Mouse (Mus musculus) heart, adult 2 months (tissue): ENCODE data around the gene Slc16a9. TPM values are rescaled to one million over a fixed set of nuclear protein-coding genes. Genes with fewer than 3 reads are reported as not detected.

Experiments
- DNase-seq, 2 experiments: peaks; one replicate each; pipeline ENCODE4 v3.0.0; 2021
- H3K27ac ChIP-seq: fragments of 200-600 bp; 2 replicates; pipeline ENCODE4 v1.8.1; 2022
- H3K27me3 ChIP-seq: fragments of 200-500 bp; 2 replicates; pipeline ENCODE4 v1.6.1; 2012; ENCODE audit warnings: mild to moderate bottlenecking, low read length, inconsistent platforms, mixed read lengths; ENCODE audit not compliant: control insufficient read depth, insufficient read depth
- H3K36me3 ChIP-seq: fragments of 200-500 bp; 2 replicates; pipeline ENCODE4 v1.6.1; 2012; ENCODE audit warnings: low read length, inconsistent platforms; ENCODE audit not compliant: control insufficient read depth, insufficient read depth
- H3K4me1 ChIP-seq: fragments of 200-500 bp; 2 replicates; pipeline ENCODE4 v1.6.1; 2011; ENCODE audit warnings: low read length; ENCODE audit not compliant: control insufficient read depth, insufficient read depth
- H3K4me3 ChIP-seq: fragments of 200-600 bp; 2 replicates; pipeline ENCODE4 v1.8.1; 2022
- H3K79me2 ChIP-seq: fragments of 200-500 bp; replicated peaks from 2 replicates; pipeline ENCODE4 v1.6.1; 2012; ENCODE audit warnings: mild to moderate bottlenecking, inconsistent platforms, low read length, moderate library complexity, mixed read lengths; ENCODE audit not compliant: control insufficient read depth, insufficient read depth
- H3K9ac ChIP-seq: fragments of 200-500 bp; 2 replicates; pipeline ENCODE4 v1.6.1; 2012; ENCODE audit warnings: low read depth, mild to moderate bottlenecking, control low read depth, inconsistent platforms, low read length, mixed read lengths
- CTCF ChIP-seq: fragments of 200-600 bp; IDR thresholded peaks from 2 replicates; pipeline ENCODE4 v1.8.1; 2022; ENCODE audit warnings: antibody characterized with exemption, mild to moderate bottlenecking, moderate library complexity
- EP300 ChIP-seq: fragments of 200-500 bp; IDR thresholded peaks from 2 replicates; pipeline ENCODE4 v1.6.1; 2011; ENCODE audit warnings: low read depth, low read length, control low read depth; ENCODE audit not compliant: insufficient read depth
- POLR2A ChIP-seq: fragments of 200-500 bp; IDR thresholded peaks from 2 replicates; pipeline ENCODE4 v1.6.1; 2011; ENCODE audit warnings: mild to moderate bottlenecking, low read depth, low read length, control low read depth; ENCODE audit not compliant: insufficient read depth
- WGBS: fragments of 180-500 bp; shearing (Covaris S2); methylation state at CpG from one replicate; pipeline ENCODE4 v1.1.7; 2018; 5-methylcytosine and 5-hydroxymethylcytosine counted together
- intact Hi-C: fragments of 180-260 bp; cut with DNase I; formaldehyde crosslinking; loops from one replicate; pipeline ENCODE4 v1.15.1; 2025
- polyA plus RNA-seq: library from polyadenylated mRNA; depleted of rRNA; stranded (reverse); fragments of >200 nt; gene quantifications from 2 replicates; pipeline ENCODE4 v1.2.3, GENCODE M21; 2012
- total RNA-seq, 2 experiments: library from RNA; stranded (reverse); gene quantifications; 2 replicates each; pipeline ENCODE4 v1.2.3; 2021

Gene Slc16a9
- total and polyA plus RNA-seq, 3 experiments, result 3.1 to 4.6 (median 3.2) TPM

DNA sequence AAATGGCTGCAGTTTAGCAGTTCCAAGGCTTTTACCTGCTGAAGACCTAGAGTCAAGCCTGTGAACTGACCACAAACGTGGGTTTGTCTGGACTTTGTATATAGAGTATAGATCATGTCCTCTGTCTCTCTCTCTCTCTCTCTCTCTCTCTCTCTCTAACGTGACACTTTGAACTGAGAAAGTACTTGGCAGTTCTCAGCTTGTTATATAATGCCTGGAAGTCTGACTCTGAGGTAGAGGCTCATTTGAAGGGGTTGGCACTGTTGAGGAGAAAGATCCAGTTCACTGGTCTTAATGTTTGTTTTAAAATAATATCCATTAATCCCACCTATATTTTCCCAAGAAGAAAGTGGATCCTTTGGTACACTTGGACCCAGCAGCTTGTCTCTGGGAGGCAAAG lies 7.0 kb upstream of the Slc16a9 start:
- no peaks in the 10 kb centered on the region for H3K27me3 ChIP-seq
- no peak overlapping the region for H3K9ac ChIP-seq
- no peak for DNase-seq
- TF ChIP-seq EP300, result no peak
- no peak for TF ChIP-seq POLR2A
- TF ChIP-seq CTCF, result no peak
- 57% methylated on average over 2 of the region's 2 CpGs for WGBS
- intact Hi-C loops, result no loop called here
- H3K79me2 ChIP-seq, result no peaks in the 10 kb centered on the region
- H3K36me3 ChIP-seq, result no peaks in the 10 kb centered on the region
- H3K27ac ChIP-seq, result no peak overlapping the region
- H3K4me1 ChIP-seq, result no peaks in the 10 kb centered on the region
- H3K4me3 ChIP-seq, result no peak overlapping the region

DNA sequence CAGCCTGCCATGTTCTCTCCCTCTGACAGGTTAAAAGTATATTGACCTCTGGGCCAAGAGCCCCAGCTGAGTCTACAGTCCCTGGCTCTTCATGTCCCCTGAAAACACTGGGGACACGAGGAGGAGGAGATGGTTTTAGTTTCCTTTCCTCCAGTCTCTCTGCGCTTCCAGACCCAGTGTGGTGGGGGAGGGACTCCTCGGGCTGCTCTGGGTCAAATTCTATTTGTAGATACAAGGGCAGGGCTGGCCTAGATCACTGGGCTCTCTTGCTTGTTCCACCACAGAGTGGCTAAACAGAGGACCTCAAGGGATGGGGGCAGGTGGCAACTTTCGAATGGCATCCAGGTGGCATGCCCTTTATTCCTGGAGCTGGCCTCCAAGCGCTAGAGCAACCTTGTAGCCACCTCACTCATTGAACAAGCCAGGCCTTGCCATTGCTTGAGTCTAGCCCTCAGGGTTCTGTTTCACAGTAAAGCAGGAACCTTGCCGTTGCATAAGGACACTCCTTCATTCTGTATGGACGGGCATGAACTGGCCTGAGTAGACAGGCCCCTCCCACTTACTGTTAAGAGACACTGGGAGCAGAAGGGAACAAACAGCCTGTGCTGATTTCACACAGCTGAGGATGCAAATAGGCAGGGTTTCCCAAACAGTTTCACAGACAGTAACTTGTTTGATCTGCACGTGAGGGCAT lies 2.0 kb upstream of the Slc16a9 start:
- H3K4me3 ChIP-seq, result no peak overlapping the region
- intact Hi-C loops, result loop anchor here (5.0 kb wide), 1 partner anchor 41 kb away; the partner anchor contains the start of gene Mrln
- H3K79me2 ChIP-seq, result no peaks in the 10 kb centered on the region
- WGBS, result 55% methylated on average over 8 of the region's 8 CpGs
- H3K4me1 ChIP-seq, result peaks cover 5% of the 10 kb centered on the region
- no peaks in the 10 kb centered on the region for H3K27me3 ChIP-seq
- no peak for DNase-seq
- no peaks in the 10 kb centered on the region for H3K36me3 ChIP-seq
- H3K27ac ChIP-seq, result no peak overlapping the region
- no peak overlapping the region for H3K9ac ChIP-seq
- TF ChIP-seq EP300 (no peak), CTCF (no peak), POLR2A (no peak)

DNA sequence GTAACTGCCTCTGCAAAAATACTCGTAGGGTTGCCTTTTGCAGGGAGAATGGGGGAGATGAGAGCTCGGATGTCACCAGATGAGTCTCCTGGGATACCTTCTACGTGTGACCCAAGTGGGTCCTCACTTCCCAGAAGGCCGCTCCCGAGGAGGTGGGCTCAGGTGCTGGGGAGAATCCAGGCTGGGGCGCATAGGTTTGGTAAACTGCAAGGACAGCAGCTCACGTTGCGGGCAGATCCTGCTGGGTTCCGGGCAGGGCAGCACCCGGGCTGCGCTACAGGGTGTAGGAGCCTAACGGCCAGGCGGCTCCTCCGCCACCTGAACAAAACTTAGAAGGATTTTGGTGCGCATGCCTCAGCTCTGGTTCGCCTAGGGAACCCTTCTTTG lies 652 bp downstream of the Slc16a9 start:
- Histone ChIP-seq H3K27ac (peak overlapping the region; percentile 62), H3K4me3 (peak overlapping the region; percentile 59), H3K9ac (peak overlapping the region; percentile 59), H3K36me3 (no peaks in the 10 kb centered on the region), H3K79me2 (no peaks in the 10 kb centered on the region), H3K4me1 (peaks cover 5% of the 10 kb centered on the region), H3K27me3 (no peaks in the 10 kb centered on the region)
- peak; percentile 15 to 49 for DNase-seq
- WGBS, result 5% methylated on average over 16 of the region's 16 CpGs
- no peak for TF ChIP-seq CTCF
- TF ChIP-seq EP300, result no peak
- TF ChIP-seq POLR2A, result no peak
- intact Hi-C loops, result loop anchor here (5.0 kb wide), 1 partner anchor 42 kb away; no protein-coding TSS in a partner anchor

DNA sequence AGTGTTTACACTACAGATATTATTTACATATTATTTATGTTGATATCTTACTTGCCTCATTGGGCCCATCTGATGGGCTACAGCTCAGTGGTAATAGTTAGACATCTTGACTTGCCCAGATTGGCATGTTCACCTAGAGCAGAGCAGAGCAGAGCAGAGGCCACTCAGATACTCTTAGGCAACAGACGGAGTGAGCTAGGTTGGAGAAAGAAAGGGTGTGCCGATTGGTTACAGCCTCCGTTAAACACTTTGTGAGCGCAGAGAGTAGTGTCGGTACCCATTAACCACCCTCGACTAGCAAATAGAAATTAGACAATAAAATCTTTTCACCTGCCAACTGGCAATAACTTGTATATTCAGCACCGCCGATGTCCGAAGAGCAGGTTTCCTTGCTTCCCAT lies 1.2 kb downstream of the Slc16a9 start:
- H3K27ac ChIP-seq, result no peak overlapping the region
- no peaks in the 10 kb centered on the region for H3K36me3 ChIP-seq
- peak overlapping the region; percentile 59 for H3K4me3 ChIP-seq
- no peaks in the 10 kb centered on the region for H3K79me2 ChIP-seq
- no peaks in the 10 kb centered on the region for H3K27me3 ChIP-seq
- no peak for DNase-seq
- intact Hi-C loops, result loop anchor here (5.0 kb wide), 1 partner anchor 41 kb away; no protein-coding TSS in a partner anchor
- TF ChIP-seq CTCF (no peak), POLR2A (no peak), EP300 (no peak)
- peaks cover 5% of the 10 kb centered on the region for H3K4me1 ChIP-seq
- WGBS, result 59% methylated on average over 9 of the region's 9 CpGs
- no peak overlapping the region for H3K9ac ChIP-seq

DNA sequence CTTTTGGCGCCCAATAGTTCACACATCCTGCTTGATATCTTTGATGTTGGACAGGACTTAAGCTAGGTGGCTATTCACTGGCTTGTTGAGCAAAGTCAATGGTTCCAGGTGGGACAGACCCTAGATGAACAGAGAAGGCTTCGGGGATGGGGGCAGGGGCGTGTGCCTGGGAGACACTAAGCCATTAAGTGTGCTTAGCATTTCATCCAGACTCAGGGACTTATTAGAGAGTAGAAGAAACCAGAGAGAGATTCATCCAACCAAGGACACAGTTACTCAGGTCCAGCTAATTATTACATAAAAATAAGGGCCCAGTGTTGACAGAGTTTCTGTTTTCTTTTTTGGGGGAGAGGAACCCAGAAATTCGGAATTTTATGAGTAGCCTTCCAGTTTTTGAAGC lies 5.5 kb downstream of the Slc16a9 start:
- Histone ChIP-seq H3K9ac (no peak overlapping the region), H3K27me3 (no peaks in the 10 kb centered on the region), H3K4me3 (no peak overlapping the region), H3K79me2 (no peaks in the 10 kb centered on the region), H3K4me1 (peaks cover 5% of the 10 kb centered on the region), H3K27ac (no peak overlapping the region; the same call in 1 of the 2 replicates), H3K36me3 (no peaks in the 10 kb centered on the region)
- 90% methylated on average over 4 of the region's 4 CpGs for WGBS
- no peak for DNase-seq
- no peak for TF ChIP-seq CTCF
- no peak for TF ChIP-seq POLR2A
- TF ChIP-seq EP300, result no peak
- intact Hi-C loops, result no loop called here

DNA sequence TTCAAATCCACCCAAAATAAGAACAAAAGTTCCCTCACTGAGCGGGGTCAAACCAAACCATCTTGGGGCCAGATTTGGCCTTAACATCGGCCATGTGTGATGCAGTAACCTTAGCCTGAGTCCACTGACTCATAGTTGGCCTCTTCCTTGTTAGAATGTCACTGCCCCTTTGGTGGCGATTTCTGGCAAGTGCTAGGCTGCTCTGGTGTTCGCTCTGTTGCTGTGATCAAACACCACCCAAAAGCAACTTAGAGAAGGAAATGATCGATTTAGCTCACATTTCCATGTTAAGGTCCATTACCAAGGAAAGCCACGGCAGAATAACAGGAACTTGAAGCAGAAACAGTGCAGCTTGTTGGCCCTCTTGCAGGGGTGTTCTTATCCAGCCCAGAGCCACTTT lies 5.9 kb downstream of the Slc16a9 start:
- H3K9ac ChIP-seq, result no peak overlapping the region
- intact Hi-C loops, result no loop called here
- H3K36me3 ChIP-seq, result no peaks in the 10 kb centered on the region
- DNase-seq, result peak in 1 of 2 experiments; percentile 30
- WGBS, result 62% methylated on average over 6 of the region's 6 CpGs
- H3K4me1 ChIP-seq, result peaks cover 5% of the 10 kb centered on the region
- no peak for TF ChIP-seq CTCF
- TF ChIP-seq POLR2A, result no peak
- TF ChIP-seq EP300, result no peak
- H3K79me2 ChIP-seq, result no peaks in the 10 kb centered on the region
- peak overlapping the region; percentile 7; the same call in 1 of the 2 replicates for H3K27ac ChIP-seq
- no peaks in the 10 kb centered on the region for H3K27me3 ChIP-seq
- no peak overlapping the region for H3K4me3 ChIP-seq

DNA sequence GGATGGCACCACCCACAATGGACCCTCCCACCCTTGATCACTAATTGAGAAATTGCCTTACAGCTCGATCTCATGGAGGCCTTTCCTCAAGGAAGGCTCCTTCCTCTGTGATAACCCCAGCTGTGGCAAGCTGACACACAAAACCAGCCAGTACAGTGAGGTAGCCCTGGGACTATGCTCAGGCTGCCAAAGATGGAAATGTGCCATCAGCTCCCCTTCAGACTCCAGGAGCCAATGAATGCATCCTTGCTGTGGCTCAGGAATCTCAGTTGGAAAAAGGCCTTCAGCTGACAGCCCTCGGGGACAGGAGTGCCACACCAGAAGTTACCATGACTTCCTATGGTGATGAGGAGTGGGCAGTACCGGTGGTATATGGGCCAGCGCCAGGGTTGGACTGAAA lies 9.8 kb downstream of the Slc16a9 start:
- Histone ChIP-seq H3K27me3 (no peaks in the 10 kb centered on the region), H3K9ac (no peak overlapping the region), H3K36me3 (no peaks in the 10 kb centered on the region), H3K4me1 (peaks cover 3% of the 10 kb centered on the region), H3K4me3 (no peak overlapping the region), H3K27ac (no peak overlapping the region), H3K79me2 (no peaks in the 10 kb centered on the region)
- DNase-seq, result no peak
- 61% methylated on average over 4 of the region's 4 CpGs for WGBS
- intact Hi-C loops, result no loop called here
- TF ChIP-seq EP300 (no peak), CTCF (no peak), POLR2A (no peak)
